Mouse (Mus musculus): Measurements from ENCODE around the gene Sbf2.
"Not testable (repeated sequence)": the region's sequence is repeated elsewhere in the genome, so short reads cannot be mapped to it uniquely, and the experiment has no call there.

Sbf2 gene

GRCm38 (mm10) chr7:110614133-110615063 lies at the start of gene Sbf2:
TSS of gene Sbf2 (minus strand) at chr7:110614922.
- peak; percentile 92 for DNase-seq

GRCm38 (mm10) chr7:110658378-110658928 lies 43.7 kb upstream of the Sbf2 start:
- DNase-seq: no peak

GRCm38 (mm10) chr7:110655966-110656365 lies 41.2 kb upstream of the Sbf2 start:
- DNase-seq: no peak

GRCm38 (mm10) chr7:110655230-110655629 lies 40.5 kb upstream of the Sbf2 start:
- no peak for DNase-seq

GRCm38 (mm10) chr7:110651091-110651490 lies 36.4 kb upstream of the Sbf2 start:
- DNase-seq: peak; percentile 35

GRCm38 (mm10) chr7:110650491-110650890 lies 35.8 kb upstream of the Sbf2 start:
- no peak for DNase-seq

- no peak for DNase-seq
Measured at GRCm38 (mm10) chr7:110649133-110649987, 34.6 kb upstream of the Sbf2 start.

- DNase-seq: peak; percentile 71
Measured at GRCm38 (mm10) chr7:110648455-110649085, 33.8 kb upstream of the Sbf2 start.

- no peak for DNase-seq
Measured at GRCm38 (mm10) chr7:110647559-110648454, 33.1 kb upstream of the Sbf2 start.

GRCm38 (mm10) chr7:110646611-110647407 lies 32.1 kb upstream of the Sbf2 start:
- DNase-seq: peak; percentile 29

- no peak for DNase-seq
Measured at GRCm38 (mm10) chr7:110645859-110646258, 31.1 kb upstream of the Sbf2 start.

GRCm38 (mm10) chr7:110645311-110645710 lies 30.6 kb upstream of the Sbf2 start:
- DNase-seq: peak; percentile 85

GRCm38 (mm10) chr7:110639958-110640357 lies 25.2 kb upstream of the Sbf2 start:
- DNase-seq: not testable (repeated sequence)

- DNase-seq: no peak
Measured at GRCm38 (mm10) chr7:110639291-110639915, 24.7 kb upstream of the Sbf2 start.

- no peak for DNase-seq
Measured at GRCm38 (mm10) chr7:110638305-110639110, 23.8 kb upstream of the Sbf2 start.

GRCm38 (mm10) chr7:110636559-110636958 lies 21.8 kb upstream of the Sbf2 start:
- no peak for DNase-seq

GRCm38 (mm10) chr7:110635929-110636328 lies 21.2 kb upstream of the Sbf2 start:
- no peak for DNase-seq

- DNase-seq: no peak
Measured at GRCm38 (mm10) chr7:110631136-110631888, 16.6 kb upstream of the Sbf2 start.

Data from lung, postnatal 10 days (tissue).